Mouse (Mus musculus) CD4-positive, CD25-positive, alpha-beta regulatory T cell, adult 2 months (primary cell): ENCODE data around the gene Olfr263.
"Not testable (repeated sequence)": the region's sequence is repeated elsewhere in the genome, so short reads cannot be mapped to it uniquely, and the experiment has no call there.

Source experiments
- DNase-seq: peaks from one replicate; pipeline ENCODE4 v3.0.0-alpha.2; 2012; ENCODE audit warnings: low read depth, low spot score

Olfr263 gene

DNA sequence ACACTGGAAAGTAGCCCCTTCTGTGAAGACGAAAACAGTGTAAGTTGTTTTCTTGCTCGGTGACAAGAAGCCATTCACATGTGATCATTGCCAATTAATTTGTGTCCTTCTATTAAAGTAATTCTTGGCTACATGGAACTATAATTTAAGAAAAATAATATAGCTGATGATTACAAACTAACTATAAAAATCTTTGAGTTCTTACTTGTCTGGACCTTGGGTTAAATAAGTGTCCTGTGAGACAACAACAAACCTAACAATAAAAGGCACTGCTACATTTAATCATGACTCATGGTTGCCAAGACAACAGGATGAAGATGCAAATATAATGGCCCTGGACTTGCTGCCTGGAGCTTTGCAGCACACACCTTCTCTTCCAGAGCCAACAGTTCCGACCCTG is at the start of gene Olfr263:
Olfr263 (plus strand) TSS at position 301 of the 400 bp plus-strand sequence.
- DNase-seq = not testable (repeated sequence)

DNA sequence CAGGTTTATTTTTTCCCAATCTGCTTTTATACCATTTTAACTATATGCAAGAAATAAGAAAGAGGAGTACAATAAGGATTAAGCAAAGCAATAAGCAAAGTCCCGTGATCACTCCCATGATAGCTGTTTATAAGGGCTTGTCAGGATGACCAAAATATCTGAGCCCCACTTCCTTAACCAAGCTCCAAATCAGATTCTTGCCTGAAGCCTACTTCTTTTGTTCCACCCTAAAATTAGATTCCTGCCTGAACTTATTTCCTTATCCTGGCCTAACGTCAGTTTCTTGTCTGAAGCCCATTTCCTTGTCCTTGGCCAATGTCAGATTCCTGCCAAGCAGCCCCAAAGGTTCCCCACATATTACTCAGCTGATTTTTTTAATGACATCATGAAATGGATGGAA is 46.8 kb upstream of the Olfr263 start:
- DNase-seq = no peak

DNA sequence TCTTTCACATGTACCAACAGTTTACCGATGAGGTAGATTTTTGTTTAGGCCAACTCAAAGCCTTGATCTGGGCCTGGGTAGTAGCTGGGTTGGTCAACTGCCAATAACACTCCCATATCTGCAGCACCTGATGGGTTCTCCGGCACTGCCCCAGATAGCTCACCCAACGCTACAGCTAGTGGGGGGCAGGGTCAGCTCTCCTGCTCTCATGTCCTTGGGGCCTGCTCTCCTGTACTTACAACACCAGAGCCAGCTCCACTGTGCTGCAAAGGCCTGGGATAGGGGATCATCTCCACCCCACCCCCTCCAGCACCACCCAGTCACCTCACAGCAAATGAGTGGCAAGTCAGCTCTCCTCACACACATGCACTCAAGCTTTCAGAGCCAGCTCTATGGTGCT is 19.7 kb upstream of the Olfr263 start:
- no peak for DNase-seq

DNA sequence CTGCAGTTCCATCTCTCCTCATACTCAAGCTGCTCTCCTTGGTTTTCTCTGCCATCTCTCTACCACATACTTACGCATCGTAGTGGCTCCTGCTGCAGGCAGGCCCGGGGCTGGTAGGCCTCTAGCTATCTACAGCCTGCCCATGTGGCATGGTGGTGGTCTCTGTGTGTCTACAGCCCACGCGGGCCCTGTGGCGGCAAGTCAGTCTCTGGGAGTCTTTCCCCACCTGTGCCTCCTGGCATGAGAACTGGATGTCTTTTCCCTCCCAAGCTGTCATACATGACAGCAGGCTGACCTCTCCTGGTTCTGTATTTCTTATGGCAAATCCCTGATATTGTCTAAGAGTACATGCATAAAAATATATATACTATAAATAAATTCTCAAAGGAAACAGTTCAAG is 19.0 kb upstream of the Olfr263 start:
- no peak for DNase-seq

DNA sequence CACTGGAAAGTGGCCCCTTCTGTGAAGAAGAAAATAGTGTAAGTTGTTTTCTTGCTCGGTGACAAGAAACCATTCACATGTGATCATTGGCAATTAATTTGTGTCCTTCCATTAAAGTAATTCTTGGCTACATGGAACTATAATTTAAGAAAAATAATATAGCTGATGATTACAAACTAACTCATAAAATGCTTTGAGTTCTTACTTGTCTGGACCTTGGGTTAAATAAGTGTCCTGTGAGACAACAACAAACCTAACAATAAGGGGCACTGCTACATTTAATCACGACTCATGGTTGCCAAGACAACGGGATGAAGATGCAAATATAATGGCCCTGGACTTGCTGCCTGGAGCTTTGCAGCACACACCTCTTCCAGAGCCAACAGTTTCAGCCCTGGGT is 18.3 kb upstream of the Olfr263 start, which contains the start of gene Olfr1369-ps1:
Olfr1369-ps1 (plus strand) TSS at position 301 of the 400 bp plus-strand sequence.
- DNase-seq = not testable (repeated sequence)

DNA sequence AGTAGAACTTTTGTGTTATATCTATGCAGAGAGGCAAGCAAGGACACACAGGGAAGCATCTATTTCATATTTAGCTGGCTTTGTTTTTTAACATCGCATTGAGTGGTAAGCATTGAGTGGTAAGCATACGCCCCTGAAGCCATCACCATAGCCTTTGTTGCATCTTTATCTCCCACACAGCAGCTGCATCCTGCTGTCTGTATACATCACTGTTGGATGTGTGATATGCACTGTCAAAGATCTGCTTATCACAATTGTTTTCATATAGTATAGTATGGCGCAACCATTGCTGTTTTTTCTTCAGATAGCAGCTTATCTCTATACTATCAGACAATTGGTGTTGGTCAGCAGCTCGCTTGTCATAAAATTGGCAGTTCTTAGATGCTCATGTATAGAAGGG is 15.3 kb upstream of the Olfr263 start:
- DNase-seq = no peak

DNA sequence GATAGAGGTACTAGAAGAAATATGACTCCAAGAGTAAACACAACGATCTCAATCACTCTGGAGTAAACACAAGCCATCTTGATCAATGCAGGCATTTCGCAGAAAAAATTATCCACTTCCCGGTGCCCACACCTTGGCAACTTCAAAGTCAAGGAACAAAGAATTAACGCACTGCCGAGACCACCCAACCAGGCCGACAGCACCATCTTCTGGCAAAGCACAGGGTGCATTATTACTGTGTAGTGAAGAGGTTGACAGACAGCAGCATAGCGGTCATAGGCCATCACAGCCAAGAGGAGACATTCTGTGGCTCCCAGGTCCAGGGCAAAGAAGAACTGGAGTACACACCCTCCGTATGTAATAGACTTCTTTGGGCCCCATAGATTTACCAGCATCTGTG is 13.0 kb downstream of the Olfr263 start:
- no peak for DNase-seq

DNA sequence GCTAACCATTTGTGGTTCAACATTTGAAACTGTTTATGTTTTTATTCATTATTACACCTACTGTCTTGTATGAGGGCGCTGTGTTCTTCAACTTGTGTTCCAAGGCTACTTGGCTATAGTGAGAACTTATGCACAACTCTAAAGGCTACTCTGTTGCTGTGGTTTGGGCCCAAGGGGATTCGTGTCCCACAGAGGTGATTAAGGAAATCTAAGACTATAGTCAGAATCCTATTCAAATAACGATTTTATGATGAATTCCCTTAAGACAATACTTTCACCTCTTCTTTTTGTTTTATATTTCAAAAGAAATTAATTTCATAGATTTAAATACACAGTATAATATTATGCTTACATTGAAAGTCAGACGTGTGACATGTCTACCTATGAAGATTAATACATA is 16.3 kb downstream of the Olfr263 start, which contains the start of gene Olfr1368:
Olfr1368 (minus strand) TSS at position 101 of the 400 bp plus-strand sequence.
- DNase-seq = no peak

DNA sequence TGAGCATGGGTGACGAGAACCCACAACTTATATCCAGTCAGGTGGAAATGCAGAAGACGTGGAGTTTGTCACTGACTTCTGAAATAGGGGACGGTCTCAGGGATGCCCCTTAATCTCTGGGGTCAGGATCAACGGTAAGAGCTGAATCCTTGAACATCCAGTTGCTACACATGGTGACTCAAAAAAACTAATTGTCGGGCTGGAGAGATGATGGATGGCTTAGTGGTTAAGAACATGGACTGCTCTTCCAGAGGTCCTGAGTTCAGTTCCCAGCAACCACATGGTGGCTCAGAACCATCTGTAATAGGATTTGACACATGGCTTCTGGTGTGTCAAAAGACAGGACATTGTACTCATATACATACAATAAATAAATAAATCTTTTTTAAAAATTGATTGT is 26.4 kb downstream of the Olfr263 start:
- no peak for DNase-seq

DNA sequence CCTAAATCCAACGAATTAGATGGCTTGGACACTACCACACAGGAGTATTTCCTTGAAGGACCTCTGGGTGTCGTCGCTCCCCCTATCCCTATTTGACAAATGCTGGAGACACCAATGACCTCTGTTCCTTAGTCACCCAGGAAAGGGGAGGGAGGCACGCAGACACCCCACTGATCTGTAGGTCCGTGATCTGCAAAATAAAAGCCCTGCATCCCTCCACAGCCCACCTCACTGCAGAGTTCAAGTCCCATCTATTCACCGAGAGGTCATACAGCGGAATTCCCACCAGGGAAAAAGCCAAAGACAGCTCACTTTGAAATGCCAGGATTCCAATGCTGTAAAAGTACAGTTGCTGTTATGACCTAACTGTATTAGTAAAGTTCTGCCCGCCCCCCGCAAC is 28.6 kb downstream of the Olfr263 start:
- no peak for DNase-seq

DNA sequence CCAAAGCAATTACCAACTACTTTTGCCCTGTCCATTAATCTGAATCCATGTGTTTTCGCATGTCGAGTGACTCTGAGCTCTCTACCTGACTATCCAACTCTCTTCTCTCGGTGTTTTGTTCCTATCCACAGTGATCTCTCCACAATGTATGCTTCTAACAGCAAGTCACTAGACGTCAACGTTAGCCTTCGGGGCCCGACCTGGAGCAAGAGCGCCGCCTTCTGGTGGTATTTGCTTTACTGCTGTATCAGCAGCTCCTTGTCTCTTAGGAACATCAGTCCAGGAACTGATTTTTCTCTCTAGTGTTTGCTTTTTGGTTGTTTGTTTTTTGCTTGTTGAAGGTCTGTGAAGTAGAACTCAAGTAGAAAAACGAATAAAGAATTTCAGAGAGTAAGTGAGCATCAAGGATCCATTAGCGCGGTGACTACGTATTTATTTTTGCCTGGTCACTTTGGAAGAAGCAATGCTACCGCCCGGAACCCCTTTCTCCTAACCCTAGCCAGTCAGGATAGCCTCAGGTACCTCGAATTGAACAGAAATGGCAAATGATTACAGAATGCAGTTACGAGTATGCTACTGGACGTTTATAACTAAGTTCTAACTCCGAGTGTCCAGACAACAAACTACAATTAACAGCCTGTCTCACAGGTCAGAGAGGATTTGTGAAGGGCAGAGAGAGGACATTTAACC is 29.5 kb downstream of the Olfr263 start:
- peak; percentile 93 for DNase-seq

DNA sequence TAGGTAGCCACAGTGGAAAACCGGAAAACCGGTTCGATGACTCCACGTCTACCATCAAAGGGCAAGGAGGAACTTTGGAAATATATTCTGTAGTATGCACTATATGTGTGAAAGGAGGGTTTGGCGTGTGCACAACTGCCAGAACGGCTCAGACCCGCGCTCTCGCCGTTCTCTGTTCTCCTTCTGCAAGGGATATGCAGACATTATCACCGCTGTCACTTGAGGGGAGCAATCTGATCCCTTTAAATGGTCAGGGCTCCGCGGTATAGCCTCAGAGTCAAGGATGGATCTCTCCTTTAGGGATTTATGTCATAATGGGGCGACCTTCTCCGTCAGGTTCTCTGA is 30.0 kb downstream of the Olfr263 start:
- DNase-seq = peak; percentile 50

DNA sequence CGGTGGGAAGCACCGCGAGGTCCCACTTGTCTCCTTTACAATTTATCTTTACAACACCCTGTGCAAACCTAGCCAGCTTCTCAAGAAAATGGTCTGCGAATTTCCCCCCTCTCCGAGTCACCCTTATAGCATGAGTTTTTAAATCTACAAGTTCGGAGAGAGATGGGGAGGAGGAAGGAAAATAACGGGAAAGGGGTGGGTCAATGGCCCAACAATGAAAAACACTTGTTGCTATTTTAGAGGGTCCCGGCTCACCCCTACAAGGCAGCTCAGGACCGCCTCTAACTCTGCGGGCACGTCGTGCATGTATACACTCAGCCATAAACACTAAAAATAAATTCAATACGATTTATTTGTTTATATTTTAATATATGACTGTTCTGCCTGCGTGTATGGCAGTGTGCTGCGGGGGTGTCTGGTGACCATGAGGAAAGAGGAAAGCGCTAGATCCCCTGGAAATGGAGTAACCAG is 30.6 kb downstream of the Olfr263 start:
- DNase-seq = peak; percentile 34

DNA sequence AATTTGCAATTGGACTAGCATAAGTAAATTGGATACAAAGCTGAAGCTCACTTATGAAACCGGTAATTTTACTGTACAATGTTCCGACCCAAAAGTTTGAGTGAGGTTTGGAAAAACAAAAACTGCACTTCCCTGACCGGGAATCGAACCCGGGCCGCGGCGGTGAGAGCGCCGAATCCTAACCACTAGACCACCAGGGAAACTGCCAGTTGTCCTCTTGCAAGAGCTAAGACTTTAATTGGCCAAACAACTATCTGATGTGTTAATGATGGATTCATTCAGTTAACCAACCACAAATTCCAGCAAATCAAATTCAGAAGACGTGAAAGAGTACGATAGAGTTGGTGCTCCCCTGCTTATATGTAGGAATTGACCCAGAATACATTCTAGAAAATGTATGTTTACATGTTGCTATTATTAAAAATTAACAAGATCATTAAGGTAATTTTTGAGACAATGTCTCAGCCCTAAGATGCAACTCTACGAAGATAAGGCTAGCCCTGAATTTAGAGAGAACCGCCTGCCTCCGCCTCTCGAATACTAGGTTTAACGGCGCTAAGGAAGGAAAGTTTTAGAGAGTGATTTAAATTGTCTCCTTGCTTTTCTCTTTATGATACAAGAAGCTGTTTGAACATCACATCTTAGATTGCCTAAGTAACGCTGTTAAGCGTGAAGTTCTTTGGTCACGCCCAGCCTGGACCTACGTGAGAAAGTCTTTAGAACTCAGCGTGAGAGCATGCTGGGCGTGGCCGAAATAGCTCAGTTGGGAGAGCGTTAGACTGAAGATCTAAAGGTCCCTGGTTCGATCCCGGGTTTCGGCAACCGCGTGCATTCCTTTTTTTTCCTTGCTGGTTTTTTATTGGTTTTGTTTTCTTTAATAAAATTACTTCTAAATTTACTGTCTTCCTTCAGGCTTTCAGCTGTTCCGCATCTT is 31.5 kb downstream of the Olfr263 start:
- DNase-seq = peak; percentile 95

DNA sequence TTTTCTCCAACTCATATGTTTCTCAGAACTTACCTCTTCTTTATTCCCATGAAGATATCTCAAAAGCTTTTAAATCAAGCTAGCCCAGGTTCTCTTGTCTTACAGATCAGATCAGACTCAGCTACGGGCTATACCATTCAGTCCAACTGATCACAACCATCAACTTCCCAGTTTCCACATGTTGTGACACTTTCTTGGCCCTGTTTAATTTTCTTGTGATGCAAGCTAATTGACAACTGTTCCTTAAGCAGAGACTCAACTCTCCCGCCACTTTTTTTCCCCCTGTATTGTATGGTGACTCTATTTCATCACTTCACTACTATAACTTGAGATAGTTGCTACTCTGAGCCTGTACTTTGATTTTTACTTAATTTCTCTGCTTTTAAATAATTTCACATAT is 32.2 kb downstream of the Olfr263 start:
- no peak for DNase-seq

DNA sequence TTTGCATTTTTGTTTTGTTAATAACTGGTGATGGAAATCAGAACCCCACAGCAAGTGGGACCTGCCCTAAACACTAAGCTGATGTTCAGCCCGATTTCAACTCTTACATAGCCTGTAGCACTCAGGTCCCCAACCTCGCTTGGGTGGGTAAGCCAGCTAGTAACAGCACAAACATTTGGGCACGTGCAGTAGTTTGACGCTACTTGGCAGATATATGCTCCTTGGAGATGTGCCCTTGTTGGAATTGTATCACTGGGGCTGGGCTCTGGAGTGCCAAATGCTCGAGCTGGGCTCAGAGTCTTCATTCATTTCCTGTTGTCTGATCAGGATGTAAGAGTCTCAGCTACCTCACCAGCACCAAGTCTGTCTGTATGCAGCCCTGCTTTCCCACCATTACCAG is 33.2 kb downstream of the Olfr263 start:
- DNase-seq = no peak

DNA sequence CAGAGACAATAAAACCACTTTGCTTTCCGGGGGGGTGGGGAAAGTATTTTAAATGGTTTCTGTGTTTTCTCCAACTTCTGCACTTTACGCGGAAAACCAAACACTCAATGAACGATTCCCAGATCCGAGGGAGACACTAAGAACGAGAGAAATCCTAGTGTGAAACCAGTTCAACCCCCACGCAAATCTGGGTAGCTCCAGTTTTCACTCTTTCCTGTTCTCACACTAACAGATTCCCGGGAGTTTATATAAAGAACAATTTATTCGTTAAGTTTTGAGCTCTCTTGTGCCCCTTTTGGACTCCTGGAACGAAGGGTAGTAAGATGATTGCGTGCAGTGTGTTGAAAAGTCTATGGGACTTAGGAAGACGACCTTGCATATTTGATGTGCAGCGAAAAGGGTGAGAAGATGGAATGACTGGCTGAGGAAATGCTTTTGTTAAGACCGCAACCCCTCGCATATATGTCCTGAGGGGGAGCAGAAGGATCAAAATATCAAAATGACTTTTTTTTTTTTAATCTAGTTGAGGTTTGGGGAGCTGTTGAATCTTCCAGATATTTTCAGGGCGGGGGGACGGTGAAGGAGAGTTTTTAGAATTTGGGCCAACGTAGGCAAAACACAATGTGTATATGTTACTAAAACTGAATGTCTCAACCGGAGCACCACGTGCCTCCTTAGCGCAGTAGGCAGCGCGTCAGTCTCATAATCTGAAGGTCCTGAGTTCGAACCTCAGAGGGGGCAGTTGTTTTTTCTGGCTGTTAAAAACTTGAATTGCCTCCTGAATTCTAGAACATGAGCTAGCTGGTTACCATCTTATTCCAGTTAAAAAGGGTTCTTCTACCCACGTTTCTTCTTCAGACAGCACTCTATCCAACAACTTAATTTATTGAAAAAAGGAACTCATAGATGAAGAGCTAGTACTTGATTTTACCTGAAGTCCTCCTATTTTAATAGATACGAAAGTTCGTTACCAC is 37.8 kb downstream of the Olfr263 start:
- DNase-seq = peak; percentile 89

DNA sequence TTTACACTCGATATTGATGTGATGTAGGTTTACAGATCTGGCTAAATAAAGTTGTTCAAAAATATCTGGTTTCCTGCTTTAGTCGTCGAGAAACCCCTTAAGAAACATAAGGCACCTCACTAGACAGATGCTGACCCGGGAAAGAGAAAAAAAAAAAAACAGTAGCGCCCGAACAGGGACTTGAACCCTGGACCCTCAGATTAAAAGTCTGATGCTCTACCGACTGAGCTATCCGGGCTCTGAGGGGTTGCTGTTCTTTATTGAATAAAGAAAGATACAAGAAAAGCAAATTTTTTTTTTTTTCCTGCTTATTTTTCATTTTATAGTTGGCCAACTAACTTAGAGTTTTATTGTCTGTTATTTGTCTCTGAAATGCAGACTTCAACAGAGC is 38.5 kb downstream of the Olfr263 start:
- DNase-seq = peak; percentile 70

DNA sequence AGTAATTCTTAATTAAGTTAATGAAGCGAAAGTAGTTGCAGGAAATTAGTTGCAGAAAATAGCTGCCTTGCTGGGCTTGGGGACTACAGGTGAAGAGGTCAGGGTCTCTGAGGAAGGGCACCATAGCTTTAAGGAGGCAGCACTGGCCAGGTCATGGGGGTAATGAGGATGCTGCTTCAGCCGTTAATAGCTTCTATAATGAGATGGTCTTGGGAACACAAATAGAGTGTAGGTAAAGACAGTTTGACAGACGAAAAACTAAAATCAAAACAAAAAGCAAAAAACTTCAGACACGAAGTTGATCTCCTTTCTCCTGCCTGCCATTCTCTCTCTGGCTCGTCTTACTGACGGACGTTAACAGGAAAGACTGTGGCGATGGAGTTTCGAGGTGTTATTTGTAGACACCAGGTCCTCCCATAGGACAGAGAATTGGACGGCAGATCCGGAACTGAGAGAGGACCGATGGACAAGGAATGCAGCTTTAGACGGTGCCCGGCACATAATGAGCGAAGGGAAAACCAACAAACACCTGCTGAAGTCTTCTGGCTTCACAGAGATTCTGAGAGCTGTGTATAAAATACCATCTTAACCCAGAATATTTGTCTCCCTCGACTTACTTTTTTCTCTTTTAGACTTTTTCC is 39.1 kb downstream of the Olfr263 start:
- peak; percentile 61 for DNase-seq

DNA sequence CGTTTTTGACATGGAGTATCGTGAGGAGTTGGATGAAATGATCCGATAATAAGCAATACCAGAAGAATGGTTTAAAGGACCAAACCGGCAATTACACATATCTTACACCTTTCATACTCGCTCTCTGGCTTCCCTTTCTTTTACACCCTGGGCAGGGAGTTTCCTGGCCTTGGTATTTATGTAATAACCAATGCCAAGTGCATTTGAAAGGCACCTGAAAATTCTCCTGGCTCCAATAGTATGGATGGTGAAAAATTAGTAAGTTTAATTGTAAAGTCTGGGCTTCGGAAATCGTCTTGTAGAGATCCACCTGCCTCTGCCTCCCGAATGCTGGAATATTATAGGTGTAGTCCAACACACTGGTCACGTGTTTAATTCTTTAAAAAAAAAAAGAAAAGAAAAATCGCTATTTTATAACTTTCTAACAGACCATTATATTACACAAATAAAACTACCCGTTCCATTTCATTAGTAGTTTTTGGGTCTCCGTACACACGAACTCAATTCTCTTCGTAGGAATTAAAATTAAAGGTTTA is 39.8 kb downstream of the Olfr263 start:
- peak; percentile 44 for DNase-seq
